Mouse (Mus musculus): ENCODE measurements at regions not wholly inside any gene's neighbourhood (a gene's known extent, or its start where the extent isn't known, plus 50 kb on each side); places are given as distances from the start of the nearest gene placed in this dataset.

DNA sequence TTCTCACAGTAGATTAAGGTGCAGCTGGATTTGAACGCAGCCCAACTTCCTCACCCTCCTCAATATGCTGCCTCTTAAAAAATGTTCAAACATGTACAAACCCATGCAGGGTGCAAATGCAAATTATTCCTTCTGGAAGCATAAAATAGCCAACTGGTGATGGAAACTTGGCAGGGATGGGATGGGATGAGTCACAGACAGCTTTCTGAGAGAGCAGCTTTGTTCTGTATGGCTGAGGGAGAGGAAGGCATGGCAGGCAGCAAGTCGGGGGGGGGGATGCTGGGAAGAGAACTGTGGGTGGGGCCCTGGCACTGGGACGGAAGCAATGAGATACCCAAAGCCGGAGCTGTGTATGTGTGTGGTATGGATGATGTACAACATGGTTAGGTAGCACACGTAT is 194.2 kb upstream of the Ppp2r3a start:
- no peak for DNase-seq (ENCODE audit: low read depth)

GRCm38 (mm10) chr9:101445293-101445692 is 193.7 kb upstream of the Ppp2r3a start:
- DNase-seq (ENCODE audit: low read depth), result no peak

DNA sequence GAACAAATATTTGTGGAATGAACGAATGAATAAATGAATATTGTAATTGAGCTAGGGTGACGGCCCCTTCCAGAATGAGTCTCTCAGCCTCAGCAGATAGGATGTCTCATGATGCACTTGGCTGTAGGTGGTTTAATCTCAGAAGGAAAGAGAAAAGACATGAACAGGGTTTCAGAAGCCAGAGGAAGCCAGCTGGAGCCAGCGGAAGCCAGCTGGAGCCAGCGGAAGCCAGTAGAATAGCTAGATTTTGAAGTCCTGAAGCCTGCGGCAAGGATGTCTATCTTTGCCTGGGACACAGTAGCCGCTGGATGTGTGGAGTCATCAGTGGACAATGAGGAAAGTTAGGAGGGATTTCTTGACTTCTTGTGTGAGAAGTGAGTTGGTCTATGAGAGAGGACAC is 188.3 kb upstream of the Ppp2r3a start:
- DNase-seq (ENCODE audit: low read depth), result no peak

GRCm38 (mm10) chr9:101438564-101439180 is 187.1 kb upstream of the Ppp2r3a start:
- DNase-seq (ENCODE audit: low read depth), result no peak

GRCm38 (mm10) chr9:101424974-101425670 is 173.5 kb upstream of the Ppp2r3a start:
- no peak for DNase-seq (ENCODE audit: low read depth)

GRCm38 (mm10) chr9:101423041-101423440 is 171.4 kb upstream of the Ppp2r3a start:
- DNase-seq (ENCODE audit: low read depth), result no peak

DNA sequence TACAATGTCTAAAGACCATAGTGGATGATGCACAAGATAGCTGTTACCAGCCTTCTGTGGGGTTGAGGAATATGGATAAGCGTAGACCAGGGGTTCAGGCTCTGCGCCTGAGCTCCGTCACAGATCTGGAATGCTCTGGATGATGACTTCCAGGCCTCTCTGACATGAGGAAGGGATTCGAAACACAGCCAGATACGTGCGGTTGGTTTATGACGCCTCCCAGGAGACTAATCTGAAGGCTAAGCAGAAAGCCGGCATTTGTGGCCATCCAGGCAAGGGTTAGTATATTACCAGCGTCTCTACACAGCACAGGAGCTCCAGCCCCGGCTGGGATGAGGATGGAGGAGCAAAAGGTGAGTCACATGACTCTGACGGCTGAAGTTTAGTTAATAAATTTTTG is 170.4 kb upstream of the Ppp2r3a start:
- DNase-seq (ENCODE audit: low read depth), result no peak

DNA sequence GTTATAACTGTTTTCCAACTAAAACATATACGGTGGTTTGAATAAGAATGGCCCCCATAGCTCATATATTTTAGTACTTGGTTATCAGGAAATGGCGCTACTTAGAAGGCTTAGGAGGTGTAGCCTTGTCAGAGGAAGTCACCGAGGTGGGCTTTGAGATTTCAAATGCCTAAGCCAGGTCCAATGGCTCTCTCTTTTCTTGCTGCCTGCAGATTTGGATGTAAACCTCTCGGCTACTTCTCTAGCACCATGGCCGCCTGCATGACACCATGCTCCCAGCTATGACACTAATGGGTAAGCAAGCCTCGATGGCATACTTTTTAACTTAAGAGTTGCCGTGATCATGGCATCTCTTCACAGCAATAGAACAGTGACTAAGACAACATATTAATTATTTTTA is 169.5 kb upstream of the Ppp2r3a start:
- DNase-seq (ENCODE audit: low read depth), result no peak

DNA sequence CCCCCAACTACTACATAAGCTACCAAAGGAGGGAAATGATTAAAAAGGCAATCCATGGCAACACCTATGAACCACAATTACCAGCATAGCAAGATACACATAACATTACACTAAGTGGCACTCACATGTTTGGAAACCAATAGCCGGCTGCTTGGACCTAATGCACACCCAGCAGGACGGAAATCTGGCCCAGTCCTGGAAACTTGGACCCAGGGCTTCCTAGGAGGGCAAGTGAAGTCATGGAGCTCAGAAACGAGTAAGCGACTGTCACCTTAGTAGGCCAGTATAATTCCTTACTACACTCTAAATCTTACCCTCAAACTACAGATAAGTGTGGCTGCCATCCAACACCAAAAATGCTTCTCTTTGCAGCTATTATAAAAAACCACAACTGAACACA is 168.6 kb upstream of the Ppp2r3a start:
- DNase-seq (ENCODE audit: low read depth), result no peak

GRCm38 (mm10) chr9:101417660-101418059 is 166.1 kb upstream of the Ppp2r3a start:
- DNase-seq (ENCODE audit: low read depth), result no peak

- DNase-seq (ENCODE audit: low read depth), result no peak
Observed at GRCm38 (mm10) chr9:101416321-101416720, 164.7 kb upstream of the Ppp2r3a start.

GRCm38 (mm10) chr9:101413071-101413633 is 161.6 kb upstream of the Ppp2r3a start:
- DNase-seq (ENCODE audit: low read depth), result no peak

DNA sequence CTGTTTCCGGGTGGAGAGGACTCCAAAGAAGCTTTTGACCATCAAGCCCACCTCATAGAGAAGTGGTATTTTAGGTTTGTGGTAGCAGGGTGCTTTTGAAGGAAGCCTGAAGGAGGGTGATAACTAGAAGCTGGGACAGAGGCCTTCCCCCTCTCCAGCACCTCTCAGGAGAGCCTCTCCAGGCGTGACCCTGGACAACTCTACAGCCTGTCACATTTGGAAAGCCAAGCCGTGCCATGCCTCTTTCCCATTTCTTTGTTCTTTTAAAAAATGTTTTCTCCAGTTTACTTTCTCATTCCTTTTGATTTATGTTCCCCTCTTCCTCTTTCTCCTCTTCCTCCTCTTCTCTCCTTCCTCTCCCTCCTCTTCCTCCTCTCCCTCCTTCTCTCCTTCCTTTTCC is 160.4 kb upstream of the Ppp2r3a start:
- no peak for DNase-seq (ENCODE audit: low read depth)

GRCm38 (mm10) chr9:101411532-101411880 is 159.9 kb upstream of the Ppp2r3a start:
- DNase-seq (ENCODE audit: low read depth), result no peak

DNA sequence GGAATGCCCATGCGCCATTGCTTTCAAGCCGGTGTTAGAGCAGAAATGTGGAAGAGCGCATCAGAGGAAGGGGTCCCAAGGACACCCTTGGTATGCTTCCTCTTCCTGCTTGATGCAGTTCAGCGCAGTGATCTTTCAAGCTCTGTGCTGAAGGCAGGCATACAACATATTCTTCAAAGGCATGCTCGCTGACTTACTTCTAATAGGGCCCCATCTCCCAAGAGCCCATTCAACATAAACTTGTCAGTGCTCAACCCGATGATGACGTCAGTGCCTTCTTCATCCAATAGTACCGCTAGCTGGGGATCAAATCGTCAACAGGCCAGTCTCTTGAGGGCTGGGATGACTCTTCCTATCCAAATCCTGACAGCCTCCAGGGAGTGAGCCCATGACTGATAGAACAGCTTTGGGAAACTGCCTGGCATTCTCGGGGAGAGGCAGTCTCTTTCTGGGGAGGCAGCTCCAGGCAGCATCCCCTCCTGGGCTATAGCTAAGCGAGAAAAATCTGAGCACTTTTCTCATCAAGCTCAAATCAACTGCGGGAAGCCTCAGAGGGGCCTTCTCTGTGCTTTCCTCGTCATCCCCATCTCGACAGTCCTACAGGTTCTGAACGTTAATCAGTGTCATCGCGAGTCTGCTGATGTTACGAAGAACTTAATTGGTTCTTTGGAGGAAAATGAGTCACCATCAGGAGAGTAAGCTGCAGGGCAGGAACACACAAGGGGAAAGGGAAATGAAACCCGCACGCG is 159.4 kb upstream of the Ppp2r3a start:
- DNase-seq (ENCODE audit: low read depth), result no peak

DNA sequence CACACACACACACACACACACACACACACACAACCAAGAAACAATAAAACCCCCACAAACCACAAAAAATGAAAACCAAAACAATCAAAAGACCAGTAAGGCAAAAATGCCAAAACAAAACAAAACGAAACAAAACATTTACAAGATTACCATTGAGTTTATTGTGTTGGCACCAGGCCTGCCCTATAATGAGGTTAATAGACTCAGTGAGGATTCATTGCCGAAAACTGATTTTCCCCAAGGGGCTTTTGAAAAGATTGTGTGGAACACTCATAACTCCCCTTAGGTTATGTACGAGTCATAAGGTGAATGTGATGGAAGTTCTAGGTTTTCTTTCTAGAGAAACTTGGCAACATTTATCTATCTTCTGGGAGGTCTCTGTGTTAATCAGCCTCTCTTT is 158.8 kb upstream of the Ppp2r3a start:
- DNase-seq (ENCODE audit: low read depth), result no peak

DNA sequence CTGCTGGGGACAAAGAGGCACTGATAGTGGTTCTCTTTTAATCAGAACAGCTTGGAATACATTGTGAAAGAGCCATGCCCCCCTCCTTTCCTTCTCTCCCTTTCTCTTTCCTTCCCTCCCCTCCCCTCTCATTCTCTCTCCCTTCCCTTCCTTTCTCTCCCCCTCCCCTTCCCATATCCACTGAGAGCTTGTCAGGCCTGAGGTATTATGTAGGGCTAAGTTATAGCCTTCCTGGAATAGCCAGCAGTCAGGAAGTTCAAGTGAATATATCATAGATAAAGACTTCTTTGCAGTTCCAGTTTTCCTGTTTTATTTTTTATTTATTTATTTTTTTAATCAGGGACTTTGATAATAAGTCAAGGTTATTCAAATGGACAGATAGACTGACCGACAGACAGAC is 156.5 kb upstream of the Ppp2r3a start:
- no peak for DNase-seq (ENCODE audit: low read depth)

- DNase-seq (ENCODE audit: low read depth), result no peak
Observed at GRCm38 (mm10) chr9:101407141-101407540, 155.5 kb upstream of the Ppp2r3a start.

DNA sequence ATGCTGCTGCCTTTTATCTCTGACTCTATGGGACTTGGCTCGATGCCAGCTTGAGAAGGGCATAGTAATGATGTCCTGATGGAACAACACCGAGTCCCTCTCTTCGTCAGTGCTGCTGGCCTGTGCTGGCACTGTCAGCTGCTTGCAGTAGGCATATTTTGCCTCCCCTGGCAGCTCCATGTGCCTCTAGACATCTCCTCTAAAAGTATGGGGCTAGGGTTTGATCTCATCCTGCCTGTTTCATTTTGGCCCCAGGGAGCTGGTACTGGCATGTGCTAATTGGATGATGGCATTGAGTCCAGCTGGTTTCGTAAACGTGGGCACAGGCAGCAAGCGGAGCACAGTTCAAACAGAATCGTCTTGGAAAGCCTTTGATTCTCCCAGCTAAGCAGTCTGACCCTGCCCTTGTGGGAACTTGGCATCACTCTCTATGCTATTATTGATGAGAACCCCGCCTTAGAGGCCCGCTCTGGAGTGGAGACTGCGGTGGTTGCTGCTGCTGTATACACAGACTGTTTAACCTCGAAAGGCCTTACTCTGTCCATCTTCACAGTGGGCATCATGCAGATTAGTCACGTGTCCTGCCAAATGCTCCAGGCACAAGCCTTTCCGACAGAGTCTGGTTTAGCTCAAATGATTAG is 153.0 kb upstream of the Ppp2r3a start:
- DNase-seq (ENCODE audit: low read depth), result no peak

GRCm38 (mm10) chr9:101404034-101404433 is 152.4 kb upstream of the Ppp2r3a start:
- DNase-seq (ENCODE audit: low read depth), result no peak

GRCm38 (mm10) chr9:101402544-101403194 is 151.1 kb upstream of the Ppp2r3a start:
- DNase-seq (ENCODE audit: low read depth), result no peak

GRCm38 (mm10) chr9:101401416-101401815 is 149.8 kb upstream of the Ppp2r3a start:
- DNase-seq (ENCODE audit: low read depth), result no peak

All from c-Kit-positive CD71-negative TER-119-negative erythroid progenitor cells, embryonic 14.5 days (primary cell).